Mouse (Mus musculus): ENCODE measurements around the gene Ssmem1. TPM values are rescaled to one million over a fixed set of nuclear protein-coding genes. Genes with fewer than 3 reads are reported as not detected.

Ssmem1 gene
- polyA plus RNA-seq, 1 experiment: not detected

DNA sequence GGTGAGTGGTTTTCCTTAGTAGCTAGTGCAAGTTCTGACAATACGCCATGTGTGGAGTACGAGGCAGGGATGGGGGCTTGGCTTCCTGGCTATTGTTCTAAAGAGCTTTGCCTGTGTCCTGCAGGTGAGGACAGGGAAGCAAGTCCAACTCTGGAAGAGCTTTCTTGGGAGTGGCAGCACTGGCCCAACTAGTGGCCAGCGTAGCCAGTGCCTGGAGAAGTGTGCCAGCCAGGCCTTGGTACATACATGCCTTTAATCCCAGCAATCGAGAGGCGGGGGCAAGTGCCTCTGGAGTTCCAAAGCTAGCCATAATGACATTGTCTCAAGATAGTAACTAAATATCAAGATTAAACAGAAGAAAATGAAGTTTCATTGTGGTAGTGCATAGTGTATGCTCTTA is 642 bp downstream of the Ssmem1 start:
- no peak overlapping the region for H3K4me3 ChIP-seq (ENCODE audit: low read depth, low read length)
- 0 out of 2 replicates have a peak overlapping the region, but pooled peaks have one; percentile 8 for H3K9ac ChIP-seq (ENCODE audit: low read depth, poor library complexity, severe bottlenecking)

DNA sequence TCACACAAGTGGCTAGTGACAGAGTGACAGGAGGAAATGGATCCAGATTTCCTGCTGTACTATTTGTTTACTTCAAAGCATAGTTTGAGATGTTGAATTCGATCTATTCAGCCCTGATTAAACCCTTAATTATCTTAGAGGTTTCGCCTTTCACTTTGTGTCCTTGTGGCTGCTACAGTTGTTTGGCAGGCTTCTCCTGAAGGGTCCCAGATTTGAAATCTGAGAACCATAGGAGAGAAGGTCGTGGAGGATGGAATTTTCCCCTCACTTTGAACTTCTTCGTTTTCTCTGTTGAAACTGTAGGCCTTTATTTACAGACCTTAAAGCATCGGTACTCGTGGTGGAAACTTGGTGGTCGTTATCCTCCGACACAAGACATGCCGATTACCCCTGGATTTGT is 4.6 kb downstream of the Ssmem1 start:
- no peaks in the 10 kb centered on the region for H3K36me3 ChIP-seq (ENCODE audit: control insufficient read depth, insufficient read depth, low read length, poor library complexity, severe bottlenecking)
- H3K4me1 ChIP-seq (ENCODE audit: control insufficient read depth, insufficient read depth, low read length): no peaks in the 10 kb centered on the region
- no peak overlapping the region for H3K4me3 ChIP-seq (ENCODE audit: low read depth, low read length)
- H3K9me3 ChIP-seq (replicated peaks; ENCODE audit: control insufficient read depth, insufficient read depth, low read length, poor library complexity, severe bottlenecking): no peaks in the 10 kb centered on the region
- H3K27me3 ChIP-seq (ENCODE audit: control insufficient read depth, insufficient read depth, low read length, poor library complexity, severe bottlenecking): no peaks in the 10 kb centered on the region
- TF ChIP-seq CTCF (IDR thresholded peaks at IDR 0.05; ENCODE audit: low read depth, low read length) (no peak), EP300 (IDR thresholded peaks at IDR 0.05; ENCODE audit: insufficient read depth, low read depth, low read length) (no peak), POLR2A (IDR thresholded peaks at IDR 0.05; ENCODE audit: insufficient read depth, low read length) (no peak)
- no peak overlapping the region for H3K9ac ChIP-seq (ENCODE audit: low read depth, poor library complexity, severe bottlenecking)
- no peak overlapping the region; the same call in 1 of the 2 replicates for H3K27ac ChIP-seq (ENCODE audit: insufficient read depth, low read length)

More for the DNA sequence above, 642 bp downstream of the Ssmem1 start:
- Histone ChIP-seq H3K27ac (ENCODE audit: insufficient read depth, low read length) (peak overlapping the region; percentile 48), H3K4me1 (ENCODE audit: control insufficient read depth, insufficient read depth, low read length) (no peaks in the 10 kb centered on the region), H3K9me3 (replicated peaks; ENCODE audit: control insufficient read depth, insufficient read depth, low read length, poor library complexity, severe bottlenecking) (no peaks in the 10 kb centered on the region), H3K27me3 (ENCODE audit: control insufficient read depth, insufficient read depth, low read length, poor library complexity, severe bottlenecking) (no peaks in the 10 kb centered on the region), H3K36me3 (ENCODE audit: control insufficient read depth, insufficient read depth, low read length, poor library complexity, severe bottlenecking) (peaks cover 26% of the 10 kb centered on the region)
- TF ChIP-seq POLR2A (IDR thresholded peaks at IDR 0.05; ENCODE audit: insufficient read depth, low read length) (no peak), EP300 (IDR thresholded peaks at IDR 0.05; ENCODE audit: insufficient read depth, low read depth, low read length) (no peak), CTCF (IDR thresholded peaks at IDR 0.05; ENCODE audit: low read depth, low read length) (no peak)

DNA sequence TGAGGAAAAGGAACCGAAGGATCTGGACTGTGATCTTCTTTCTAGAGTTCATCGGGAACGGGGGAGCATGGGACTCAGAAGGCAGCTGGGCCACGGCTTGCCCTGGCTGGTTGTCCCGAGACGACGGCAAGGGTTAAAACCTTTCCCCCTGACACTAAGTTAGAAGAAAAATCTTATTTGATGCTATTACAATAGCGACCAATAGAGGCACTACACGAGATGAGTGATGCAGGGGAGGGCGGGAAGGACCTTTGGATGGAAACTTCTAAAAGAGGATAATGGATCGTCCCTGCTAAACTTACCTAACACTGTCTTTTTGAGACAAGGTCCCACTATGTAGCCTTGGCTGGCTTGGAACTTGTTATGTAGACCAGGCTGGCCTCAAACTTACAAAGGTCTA is 10.8 kb downstream of the Ssmem1 start:
- H3K4me3 ChIP-seq (ENCODE audit: low read depth, low read length): no peak overlapping the region
- H3K27ac ChIP-seq (ENCODE audit: insufficient read depth, low read length): no peak overlapping the region
- H3K4me1 ChIP-seq (ENCODE audit: control insufficient read depth, insufficient read depth, low read length): no peaks in the 10 kb centered on the region
- H3K27me3 ChIP-seq (ENCODE audit: control insufficient read depth, insufficient read depth, low read length, poor library complexity, severe bottlenecking): no peaks in the 10 kb centered on the region
- H3K9me3 ChIP-seq (replicated peaks; ENCODE audit: control insufficient read depth, insufficient read depth, low read length, poor library complexity, severe bottlenecking): no peaks in the 10 kb centered on the region
- no peak for TF ChIP-seq CTCF (IDR thresholded peaks at IDR 0.05; ENCODE audit: low read depth, low read length)
- no peak for TF ChIP-seq POLR2A (IDR thresholded peaks at IDR 0.05; ENCODE audit: insufficient read depth, low read length)
- no peak for TF ChIP-seq EP300 (IDR thresholded peaks at IDR 0.05; ENCODE audit: insufficient read depth, low read depth, low read length)
- no peak overlapping the region for H3K9ac ChIP-seq (ENCODE audit: low read depth, poor library complexity, severe bottlenecking)
- H3K36me3 ChIP-seq (ENCODE audit: control insufficient read depth, insufficient read depth, low read length, poor library complexity, severe bottlenecking): no peaks in the 10 kb centered on the region

DNA sequence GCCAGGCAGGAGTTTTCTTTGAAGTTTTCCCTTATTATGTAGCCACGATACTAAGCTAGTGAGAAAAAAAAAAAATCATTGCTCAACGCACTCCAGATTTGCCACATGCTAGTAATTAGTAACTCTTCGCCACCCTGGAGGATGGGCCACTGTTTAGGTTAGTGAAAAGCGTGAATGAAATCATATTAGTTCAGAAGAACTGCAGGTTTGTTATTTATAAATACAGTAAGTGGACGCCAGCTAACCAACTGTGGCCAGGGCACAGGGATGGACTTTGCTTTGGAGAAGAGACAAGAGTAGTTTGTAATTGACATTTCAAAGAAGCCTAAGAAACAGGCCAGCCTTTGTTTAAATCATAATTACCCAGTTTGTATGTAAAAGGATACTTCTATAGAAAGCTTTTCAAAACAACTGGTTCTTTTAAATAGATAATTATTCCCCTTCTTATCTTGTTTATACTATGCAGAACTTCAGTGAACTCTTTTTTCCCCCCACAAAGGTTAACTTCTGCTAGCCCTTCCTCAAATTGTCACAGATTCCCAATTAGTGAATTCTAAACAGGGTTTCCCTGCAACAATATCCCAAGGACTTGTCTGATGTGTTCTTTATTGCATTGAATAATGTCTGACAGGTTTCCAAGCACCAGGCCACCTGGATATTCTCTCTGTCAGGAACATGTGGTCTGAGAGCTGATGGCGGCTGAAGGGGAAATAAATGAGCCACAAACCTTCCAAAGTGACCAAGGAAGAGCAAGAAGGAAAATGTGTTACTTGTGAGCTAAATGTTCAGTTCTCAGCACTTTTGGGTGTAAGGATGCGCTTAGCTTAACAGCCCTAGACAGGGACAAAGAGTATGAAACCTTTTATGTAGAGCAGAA is 16.0 kb downstream of the Ssmem1 start:
- H3K36me3 ChIP-seq (ENCODE audit: control insufficient read depth, insufficient read depth, low read length, poor library complexity, severe bottlenecking): no peaks in the 10 kb centered on the region
- H3K9ac ChIP-seq (ENCODE audit: low read depth, poor library complexity, severe bottlenecking): no peak overlapping the region
- no peak overlapping the region for H3K4me3 ChIP-seq (ENCODE audit: low read depth, low read length)
- TF ChIP-seq POLR2A (IDR thresholded peaks at IDR 0.05; ENCODE audit: insufficient read depth, low read length): no peak
- TF ChIP-seq EP300 (IDR thresholded peaks at IDR 0.05; ENCODE audit: insufficient read depth, low read depth, low read length): no peak
- TF ChIP-seq CTCF (IDR thresholded peaks at IDR 0.05; ENCODE audit: low read depth, low read length): no peak
- peaks cover 5% of the 10 kb centered on the region for H3K4me1 ChIP-seq (ENCODE audit: control insufficient read depth, insufficient read depth, low read length)
- peak overlapping the region; percentile 49; the same call in 1 of the 2 replicates for H3K27ac ChIP-seq (ENCODE audit: insufficient read depth, low read length)
- H3K27me3 ChIP-seq (ENCODE audit: control insufficient read depth, insufficient read depth, low read length, poor library complexity, severe bottlenecking): no peaks in the 10 kb centered on the region
- no peaks in the 10 kb centered on the region for H3K9me3 ChIP-seq (replicated peaks; ENCODE audit: control insufficient read depth, insufficient read depth, low read length, poor library complexity, severe bottlenecking)

DNA sequence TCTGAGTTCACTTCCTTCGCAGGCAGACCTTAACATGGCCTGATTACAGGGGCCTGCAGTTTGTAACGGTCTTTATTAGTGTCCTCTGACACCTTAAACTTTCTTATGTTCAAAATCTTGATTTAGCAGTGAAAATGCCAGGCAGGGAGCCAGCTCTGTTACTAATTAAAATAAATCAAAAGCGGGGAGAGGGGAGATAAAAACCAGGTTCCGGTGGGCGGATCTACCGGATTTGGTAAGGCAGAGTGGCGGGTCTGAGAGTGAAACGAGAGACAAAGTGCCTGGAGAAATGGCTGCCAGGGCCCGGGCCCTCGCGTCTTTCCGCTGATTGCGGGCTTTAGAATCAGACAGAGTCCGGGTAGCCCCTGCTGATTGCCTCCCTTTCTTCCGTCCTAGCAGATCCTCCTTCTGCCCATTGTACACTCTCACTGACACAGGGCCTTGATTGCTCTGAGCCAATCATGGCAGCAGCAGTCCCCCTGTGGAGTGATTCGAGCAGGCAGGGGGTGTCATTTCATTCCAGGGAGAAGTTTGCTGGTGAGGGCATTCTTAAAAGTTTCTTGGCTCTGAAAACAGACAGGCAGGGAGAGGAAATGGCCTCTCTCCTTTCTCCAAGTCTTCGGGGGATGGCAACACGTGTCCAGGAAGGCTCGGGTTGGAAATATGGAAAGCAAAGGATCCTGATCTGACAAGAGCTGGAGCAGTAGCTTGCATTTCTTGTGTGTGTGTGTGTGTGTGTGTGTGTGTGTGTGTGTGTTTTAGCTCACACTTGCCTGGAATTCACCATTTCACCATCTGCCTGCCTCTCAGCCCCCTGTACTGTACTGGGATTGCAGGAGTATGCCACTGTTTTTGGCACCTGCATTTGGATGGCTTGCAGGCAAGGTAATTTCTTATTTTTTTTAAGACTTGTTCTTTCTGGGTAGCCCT is 17.2 kb downstream of the Ssmem1 start:
- peak overlapping the region; percentile 75 for H3K9ac ChIP-seq (ENCODE audit: low read depth, poor library complexity, severe bottlenecking)
- peaks cover 5% of the 10 kb centered on the region for H3K4me1 ChIP-seq (ENCODE audit: control insufficient read depth, insufficient read depth, low read length)
- TF ChIP-seq POLR2A (IDR thresholded peaks at IDR 0.05; ENCODE audit: insufficient read depth, low read length): no peak
- TF ChIP-seq CTCF (IDR thresholded peaks at IDR 0.05; ENCODE audit: low read depth, low read length): no peak
- TF ChIP-seq EP300 (IDR thresholded peaks at IDR 0.05; ENCODE audit: insufficient read depth, low read depth, low read length): no peak
- H3K27me3 ChIP-seq (ENCODE audit: control insufficient read depth, insufficient read depth, low read length, poor library complexity, severe bottlenecking): no peaks in the 10 kb centered on the region
- H3K4me3 ChIP-seq (ENCODE audit: low read depth, low read length): peak overlapping the region; percentile 43
- no peaks in the 10 kb centered on the region for H3K9me3 ChIP-seq (replicated peaks; ENCODE audit: control insufficient read depth, insufficient read depth, low read length, poor library complexity, severe bottlenecking)
- H3K27ac ChIP-seq (ENCODE audit: insufficient read depth, low read length): peak overlapping the region; percentile 85
- H3K36me3 ChIP-seq (ENCODE audit: control insufficient read depth, insufficient read depth, low read length, poor library complexity, severe bottlenecking): no peaks in the 10 kb centered on the region

Measured in ES-Bruce4 (cell line).